Mouse (Mus musculus) large intestine, adult 2 months (tissue): ENCODE data around the gene F5. TPM values are rescaled to one million over a fixed set of nuclear protein-coding genes. Genes with fewer than 3 reads are reported as not detected.

Experiments used
- DNase-seq: peaks from one replicate; pipeline ENCODE4 v3.0.0-alpha.2; 2012; ENCODE audit warnings: low read depth, low spot score
- WGBS: fragments of 180-500 bp; shearing (Covaris S2); methylation state at CpG from one replicate; pipeline ENCODE4 v1.1.7; 2018; 5-methylcytosine and 5-hydroxymethylcytosine counted together
- polyA plus RNA-seq: library from polyadenylated mRNA; depleted of rRNA; stranded (reverse); fragments of >200 nt; gene quantifications from 2 replicates; pipeline ENCODE4 v1.2.3, GENCODE M21; 2012; rRNA removed

Gene F5
- 0.06 and 0.25 TPM in 2 replicates for polyA plus RNA-seq

DNA sequence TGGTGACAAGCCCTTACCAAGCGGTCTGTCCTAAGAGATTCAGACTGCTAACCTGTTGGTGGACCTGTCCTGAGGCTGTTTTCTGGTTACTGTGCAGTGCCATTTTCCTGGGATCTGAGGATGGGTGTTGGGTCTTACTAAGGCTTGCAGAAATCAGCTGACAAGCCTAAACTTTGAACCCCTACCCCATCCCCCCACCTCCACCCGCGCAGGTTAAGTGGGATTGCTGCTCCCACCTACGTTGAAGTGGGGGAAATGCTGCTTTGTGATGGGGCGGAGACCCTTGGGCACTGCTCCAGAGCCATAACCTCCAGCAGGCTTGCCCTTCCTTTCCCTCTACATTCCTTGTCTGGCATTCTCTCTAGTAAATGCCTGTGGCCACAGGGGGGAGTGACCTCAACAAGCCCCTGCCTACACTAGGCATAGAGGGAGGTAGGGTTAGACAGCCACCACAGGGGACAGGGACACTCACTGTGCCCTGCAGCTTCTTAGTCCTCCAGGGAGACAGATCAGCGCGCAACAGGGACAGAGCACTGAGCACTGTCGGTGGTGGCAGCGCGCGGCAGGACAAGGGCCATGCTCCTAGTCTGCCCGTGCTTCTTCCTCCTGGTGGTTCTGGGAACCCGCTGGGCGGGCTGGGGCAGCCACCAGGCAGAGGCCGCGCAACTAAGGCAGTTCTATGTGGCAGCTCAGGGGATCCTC, at the start of gene F5:
Gene F5 (plus strand): TSS at position 452 of the 702 bp plus-strand sequence.
- DNase-seq, result no peak

DNA sequence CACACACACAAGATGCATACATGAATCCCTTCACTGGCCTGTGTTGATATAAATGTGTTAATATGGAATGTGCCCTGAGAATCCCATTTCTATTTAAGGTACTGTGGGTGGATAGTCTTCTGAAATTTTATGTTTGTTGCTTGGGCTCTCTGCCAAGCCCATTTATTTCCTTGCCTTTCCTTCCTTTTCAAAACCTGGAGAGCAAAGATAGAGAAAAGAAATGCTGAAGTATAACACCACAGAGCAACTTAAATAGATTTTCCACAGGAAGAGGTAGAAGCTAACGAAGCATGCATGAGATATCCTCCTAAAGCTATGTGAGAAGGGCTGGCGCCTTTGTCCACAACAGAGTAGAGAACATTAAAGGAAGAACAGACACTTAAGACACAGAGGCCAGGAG, 41.9 kb upstream of the F5 start:
- DNase-seq, result no peak
- WGBS, result 55% methylated on average over 2 of the region's 2 CpGs

More for the DNA sequence above, at the start of gene F5:
- WGBS, result 22% methylated on average over 16 of the region's 16 CpGs

DNA sequence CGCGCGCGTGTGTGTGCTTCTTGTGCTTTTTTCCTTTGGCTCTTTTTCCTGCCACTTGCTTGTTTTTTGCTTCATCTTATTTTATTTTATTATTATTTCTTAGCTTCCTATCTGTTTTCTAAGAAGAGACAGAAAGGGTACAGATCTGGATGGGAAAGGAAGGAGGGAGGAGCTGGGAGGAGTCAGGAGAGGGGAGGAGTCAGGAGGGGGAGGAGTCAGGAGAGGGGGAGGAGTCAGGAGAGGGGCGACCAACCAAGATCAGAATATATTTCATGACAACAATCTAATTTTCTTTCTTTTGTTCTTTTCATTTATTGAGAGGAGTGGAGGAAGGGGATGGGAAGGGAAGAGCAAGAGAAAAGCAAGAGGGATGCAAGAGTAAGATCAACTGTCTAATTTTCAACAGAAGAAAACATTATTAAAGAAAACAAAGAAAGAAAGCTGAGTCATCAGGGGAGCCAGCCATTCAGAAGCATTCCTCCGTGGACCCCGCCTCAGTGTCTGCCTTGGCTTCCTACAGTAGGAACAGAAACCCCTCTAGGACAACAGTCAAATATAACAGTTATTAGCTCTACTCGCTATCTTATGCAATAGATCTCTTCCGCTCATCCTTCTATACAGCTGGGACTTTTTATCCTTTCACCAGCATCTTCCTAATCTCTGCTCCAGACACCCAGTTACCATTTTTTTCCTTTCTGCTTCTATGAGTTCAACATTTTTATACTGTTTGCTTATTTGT, 40.9 kb upstream of the F5 start:
- whole genome bisulfite sequencing, result 95% methylated on average over 9 of the region's 9 CpGs
- DNase-seq, result no peak

DNA sequence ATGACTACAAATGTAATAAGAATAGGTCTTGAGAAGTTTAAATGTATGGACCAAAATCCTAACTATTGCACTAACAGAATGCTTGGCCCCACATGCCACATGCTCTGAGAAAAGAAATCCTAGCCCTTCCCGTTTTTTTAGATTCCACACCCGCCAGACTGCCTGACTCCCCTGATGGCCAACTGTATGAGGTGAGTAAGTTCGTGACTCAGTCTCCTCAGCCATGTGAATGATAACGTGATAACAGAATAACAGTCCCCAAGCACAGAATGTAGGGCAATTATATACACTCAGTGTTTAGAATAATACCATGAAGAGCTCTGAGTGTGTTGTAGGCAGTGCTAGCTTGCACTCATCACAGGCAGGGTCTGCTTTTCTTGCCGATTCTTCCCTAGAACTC, 37.4 kb upstream of the F5 start:
- WGBS, result 80% methylated on average over 5 of the region's 5 CpGs

DNA sequence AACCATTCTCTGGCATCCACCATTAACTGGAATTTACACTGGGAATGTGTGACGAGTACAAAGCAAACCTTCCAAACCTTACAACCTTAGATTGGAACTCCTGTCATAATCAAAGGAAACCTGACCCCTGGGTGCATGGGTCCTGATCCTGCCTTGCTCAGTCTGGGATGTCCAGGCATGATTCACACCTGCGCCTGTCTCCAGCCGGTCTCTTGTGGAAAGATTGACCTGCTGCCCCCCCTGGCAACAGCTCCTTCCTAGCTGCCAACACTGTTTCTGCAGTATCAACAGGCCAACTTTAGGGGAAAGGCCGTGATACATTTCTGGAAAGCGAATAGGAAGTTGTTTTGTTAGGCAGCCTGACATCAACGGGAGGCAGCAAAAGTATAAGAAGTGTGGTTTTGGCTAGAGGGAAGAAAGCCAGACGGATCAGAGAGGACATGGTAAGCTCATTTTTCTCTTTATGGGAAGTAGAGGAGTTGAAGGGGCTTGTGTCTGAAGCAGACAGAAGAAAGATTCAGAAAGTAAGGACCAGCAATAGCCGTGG, 36.6 kb upstream of the F5 start, which contains the start of gene Selp:
Gene Selp (plus strand): TSS at position 318 of the 547 bp plus-strand sequence.
- no peak for DNase-seq
- 69% methylated on average over 8 of the region's 8 CpGs for WGBS

More for the DNA sequence above, 37.4 kb upstream of the F5 start:
- no peak for DNase-seq

DNA sequence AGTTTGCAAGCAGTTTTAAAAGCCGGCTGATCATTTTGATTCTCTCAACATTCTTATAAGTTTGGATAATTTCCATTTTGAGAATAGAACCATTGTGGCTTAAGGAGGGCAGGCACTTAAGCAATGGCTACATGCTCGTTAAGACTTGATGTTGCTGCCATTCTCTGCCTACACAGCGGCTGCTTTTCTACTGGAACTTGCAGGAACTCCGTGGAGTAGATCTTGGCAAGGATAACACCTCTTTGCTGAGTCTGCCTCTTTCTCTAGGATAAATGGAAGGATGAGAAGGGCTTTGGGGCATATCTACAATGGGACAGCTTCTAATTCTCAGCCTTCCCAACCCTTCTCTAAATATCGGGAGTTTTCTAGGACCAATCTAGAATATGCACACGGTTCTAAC, 36.0 kb upstream of the F5 start:
- no peak for DNase-seq
- 80% methylated on average over 6 of the region's 6 CpGs for WGBS

DNA sequence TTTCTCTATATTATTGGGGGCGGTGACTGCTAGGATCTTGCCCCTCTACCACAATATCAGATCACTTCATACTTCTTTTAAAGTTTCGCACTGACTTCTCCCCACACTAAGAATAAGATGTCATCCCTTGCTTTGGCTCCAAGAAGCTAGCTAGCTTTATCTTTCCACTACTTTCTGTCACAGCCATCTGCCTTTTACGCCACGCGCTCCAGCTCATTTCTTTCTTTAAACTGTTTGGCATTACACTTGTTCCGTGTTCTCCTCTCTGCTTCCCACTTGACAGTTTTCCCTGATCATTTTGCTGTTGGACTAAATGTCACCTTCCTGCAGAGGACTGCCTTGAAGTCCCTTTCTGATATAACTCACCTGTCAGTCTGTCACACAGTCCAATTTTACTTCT, 33.8 kb upstream of the F5 start:
- DNase-seq, result no peak
- 78% methylated on average over 6 of the region's 6 CpGs for WGBS

DNA sequence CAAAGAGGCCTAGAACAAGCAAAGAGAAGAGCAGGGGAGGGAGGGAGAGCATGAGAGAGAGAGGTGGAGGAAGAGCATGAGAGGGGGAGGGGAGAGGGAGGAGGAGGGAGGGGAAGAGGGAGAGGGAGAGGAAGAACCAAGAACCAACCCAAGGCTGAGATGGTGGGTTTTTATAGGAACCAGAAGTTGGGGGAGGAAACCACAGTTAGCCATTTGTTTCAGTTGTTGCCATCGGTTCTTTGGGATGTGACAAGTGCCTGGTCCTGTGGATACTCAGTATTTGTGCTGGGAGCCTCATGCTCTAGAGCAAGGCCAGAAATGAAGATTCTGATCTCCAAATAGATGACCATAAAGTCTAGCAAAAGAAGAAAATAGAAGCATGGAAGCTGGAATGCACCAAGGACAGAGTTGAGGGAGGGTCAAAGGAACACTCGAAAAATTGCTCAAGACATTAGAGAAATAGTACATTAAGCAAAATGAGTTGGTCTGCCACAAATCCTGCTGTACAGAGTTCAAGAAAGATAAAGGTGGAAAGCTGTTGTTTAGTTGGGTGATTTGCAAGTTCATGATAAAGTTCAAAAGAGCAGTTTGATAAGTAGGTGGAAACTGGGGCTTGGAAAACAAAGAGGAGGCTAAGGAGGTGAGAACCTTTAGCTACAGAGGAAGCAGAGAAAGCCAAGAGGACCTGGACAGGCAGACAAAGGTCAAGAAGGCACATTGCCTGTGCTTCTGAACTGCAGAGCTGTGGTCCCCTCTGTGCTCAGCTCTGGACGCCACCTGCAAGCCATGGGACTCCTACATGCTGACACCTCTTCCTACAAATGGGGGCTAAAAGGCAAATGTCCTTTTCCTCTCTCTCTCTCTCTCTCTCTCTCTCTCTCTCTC, 31.5 kb upstream of the F5 start:
- WGBS, result 73% methylated on average over 3 of the region's 3 CpGs
- DNase-seq, result no peak

DNA sequence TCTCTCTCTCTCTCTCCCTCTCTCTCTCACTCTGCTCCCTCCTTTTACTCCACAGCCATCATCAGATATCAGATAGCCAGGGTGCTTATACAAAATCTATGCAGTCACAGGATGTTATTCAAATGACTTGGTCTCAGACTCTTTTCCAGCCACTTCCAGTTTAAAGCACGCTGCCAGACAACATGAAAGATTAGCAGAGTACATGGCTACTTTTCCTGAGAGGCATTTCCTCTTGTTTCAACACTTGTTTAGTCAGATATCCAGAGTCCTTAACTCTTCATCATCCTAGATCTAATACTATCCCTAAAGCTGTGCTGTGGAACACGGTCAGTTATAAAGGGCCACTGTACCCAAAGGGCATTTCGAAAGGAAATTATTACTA, 30.9 kb upstream of the F5 start:
- DNase-seq, result no peak
- WGBS, result 80% methylated on average over 3 of the region's 3 CpGs

DNA sequence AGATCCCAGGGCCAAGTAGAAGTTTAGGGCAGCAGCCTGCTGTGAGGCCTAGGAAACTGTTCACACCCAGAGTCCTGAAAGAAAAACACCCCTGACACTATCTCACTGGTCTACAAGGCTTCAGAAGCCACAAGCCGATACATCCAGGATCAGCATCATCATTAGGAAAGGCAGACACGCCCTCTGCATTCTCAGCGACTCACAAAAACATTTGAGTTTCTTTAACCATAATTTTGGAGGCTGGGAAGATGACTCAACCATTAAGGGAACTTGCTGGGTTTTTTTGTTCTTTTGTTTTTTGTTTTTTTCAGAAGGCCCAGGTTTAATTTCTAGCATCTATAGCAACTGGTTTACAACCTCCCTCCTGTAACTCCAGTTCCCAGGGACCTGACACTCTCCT, 27.8 kb upstream of the F5 start:
- no peak for DNase-seq
- 71% methylated on average over 3 of the region's 3 CpGs for WGBS

DNA sequence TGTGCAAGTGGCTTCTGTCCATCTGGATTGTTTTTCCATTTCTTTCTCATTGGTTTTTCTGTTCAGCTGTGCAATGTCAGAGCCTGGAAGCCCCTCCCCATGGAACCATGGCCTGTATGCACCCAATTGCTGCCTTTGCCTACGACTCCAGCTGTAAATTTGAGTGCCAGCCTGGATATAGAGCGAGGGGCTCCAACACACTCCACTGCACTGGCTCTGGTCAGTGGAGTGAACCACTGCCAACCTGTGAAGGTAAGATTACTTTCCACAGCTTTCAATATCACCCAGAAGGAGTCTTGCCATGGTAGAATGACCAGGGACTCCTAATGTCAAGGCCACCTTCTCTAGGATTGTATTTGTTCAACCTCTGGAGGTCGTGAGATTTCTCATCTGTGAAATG, 21.6 kb upstream of the F5 start:
- no peak for DNase-seq
- 61% methylated on average over 3 of the region's 3 CpGs for WGBS

DNA sequence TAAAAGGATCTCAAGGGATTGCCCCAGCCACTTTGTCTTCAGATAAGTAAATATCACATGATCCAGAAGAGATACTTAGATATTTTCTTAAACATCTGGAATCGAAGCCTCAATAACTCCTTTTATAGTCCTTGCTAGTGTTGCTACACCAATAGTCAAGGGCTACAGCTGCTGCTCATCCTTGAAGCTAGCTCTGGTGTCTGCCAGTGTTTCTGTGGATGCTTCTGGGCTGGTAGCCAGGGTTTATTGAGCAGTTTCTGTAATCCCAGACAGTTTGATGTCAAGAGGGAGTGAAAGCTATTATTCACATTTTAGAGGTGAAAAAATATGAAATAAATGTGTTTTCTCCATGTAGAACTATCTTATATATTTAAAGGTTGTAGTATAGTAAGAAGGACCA, 19.0 kb upstream of the F5 start:
- WGBS, result 47% methylated on average over 1 of the region's 1 CpGs

DNA sequence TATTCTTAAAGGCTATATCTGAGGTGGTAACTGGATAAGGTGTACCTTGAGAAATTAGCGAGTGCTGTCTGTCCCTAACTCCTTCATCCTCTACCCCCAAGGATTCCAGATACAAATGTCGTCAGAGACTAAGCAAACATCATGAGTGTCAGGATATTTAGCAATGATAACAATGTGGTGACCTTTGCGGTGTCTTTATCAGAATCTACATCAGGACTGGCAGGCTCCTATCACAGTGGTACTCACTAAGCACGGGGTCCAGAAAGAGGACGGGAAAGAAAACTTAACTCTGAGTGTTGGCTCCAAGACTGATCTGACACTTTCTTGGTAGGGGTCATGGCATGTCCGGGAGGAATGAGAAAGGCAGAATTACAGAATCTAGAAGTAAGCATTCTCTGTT, 17.5 kb upstream of the F5 start:
- DNase-seq, result no peak
- 66% methylated on average over 6 of the region's 6 CpGs for WGBS

More for the DNA sequence above, 19.0 kb upstream of the F5 start:
- no peak for DNase-seq

DNA sequence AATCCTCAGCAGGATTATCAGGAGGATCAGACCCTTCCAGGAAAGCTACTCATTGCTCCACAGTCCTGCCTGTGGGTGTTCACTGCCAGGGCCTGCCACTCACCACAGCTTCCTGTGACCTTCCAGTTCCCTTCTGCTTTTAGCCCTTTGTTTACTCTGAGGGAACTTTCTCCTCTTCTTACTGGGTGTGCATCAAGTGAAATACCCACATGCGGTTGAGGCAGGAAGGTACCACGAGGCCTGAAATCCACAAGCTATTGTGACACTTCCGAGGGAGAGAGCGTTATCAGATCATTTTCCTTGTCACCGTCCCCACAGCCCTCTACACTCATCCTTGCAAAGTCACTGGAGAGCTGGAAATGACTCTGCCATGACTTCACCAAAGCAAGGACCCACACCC, 16.3 kb upstream of the F5 start:
- 29% methylated on average over 5 of the region's 5 CpGs for WGBS
- no peak for DNase-seq

DNA sequence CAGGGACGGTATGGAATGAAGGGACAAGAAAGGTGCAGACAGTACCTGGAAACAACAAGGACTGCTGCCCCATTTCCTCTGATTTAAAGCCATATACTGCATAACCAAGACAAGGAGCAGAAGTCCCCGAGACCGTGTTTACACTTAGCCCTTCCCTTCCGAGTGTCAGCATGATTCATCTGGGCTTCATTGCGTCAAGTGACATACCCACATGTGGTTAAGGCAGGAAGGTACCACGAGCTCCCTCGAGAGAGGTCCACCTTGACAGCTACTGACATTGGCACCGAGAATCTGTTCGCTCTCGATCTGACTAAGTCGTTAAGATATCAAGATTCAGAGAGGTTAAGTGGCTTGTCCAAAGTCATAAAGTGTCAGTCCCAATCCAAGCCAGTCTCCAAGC, 15.7 kb upstream of the F5 start:
- WGBS, result 9% methylated on average over 11 of the region's 11 CpGs
- no peak for DNase-seq

DNA sequence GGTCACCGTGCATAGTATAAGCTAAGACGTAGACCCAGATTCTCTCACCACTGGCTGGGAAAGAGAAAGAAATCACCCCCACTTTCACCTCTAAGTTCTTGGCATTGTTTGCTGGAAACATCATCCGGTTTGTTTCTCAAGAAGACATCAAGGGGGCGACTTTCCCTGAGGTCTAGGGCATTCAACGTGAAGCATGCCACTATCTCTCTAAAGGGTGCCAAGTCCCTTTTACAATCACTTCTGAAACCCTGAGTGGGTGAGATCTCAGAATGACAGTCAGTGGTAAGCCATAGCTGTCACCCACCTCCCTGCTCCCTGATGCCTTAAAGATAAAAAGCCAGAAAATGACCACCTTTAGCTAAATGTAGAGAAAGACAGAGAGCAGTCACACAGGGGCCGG, 15.0 kb upstream of the F5 start:
- 76% methylated on average over 6 of the region's 6 CpGs for WGBS
- no peak for DNase-seq

DNA sequence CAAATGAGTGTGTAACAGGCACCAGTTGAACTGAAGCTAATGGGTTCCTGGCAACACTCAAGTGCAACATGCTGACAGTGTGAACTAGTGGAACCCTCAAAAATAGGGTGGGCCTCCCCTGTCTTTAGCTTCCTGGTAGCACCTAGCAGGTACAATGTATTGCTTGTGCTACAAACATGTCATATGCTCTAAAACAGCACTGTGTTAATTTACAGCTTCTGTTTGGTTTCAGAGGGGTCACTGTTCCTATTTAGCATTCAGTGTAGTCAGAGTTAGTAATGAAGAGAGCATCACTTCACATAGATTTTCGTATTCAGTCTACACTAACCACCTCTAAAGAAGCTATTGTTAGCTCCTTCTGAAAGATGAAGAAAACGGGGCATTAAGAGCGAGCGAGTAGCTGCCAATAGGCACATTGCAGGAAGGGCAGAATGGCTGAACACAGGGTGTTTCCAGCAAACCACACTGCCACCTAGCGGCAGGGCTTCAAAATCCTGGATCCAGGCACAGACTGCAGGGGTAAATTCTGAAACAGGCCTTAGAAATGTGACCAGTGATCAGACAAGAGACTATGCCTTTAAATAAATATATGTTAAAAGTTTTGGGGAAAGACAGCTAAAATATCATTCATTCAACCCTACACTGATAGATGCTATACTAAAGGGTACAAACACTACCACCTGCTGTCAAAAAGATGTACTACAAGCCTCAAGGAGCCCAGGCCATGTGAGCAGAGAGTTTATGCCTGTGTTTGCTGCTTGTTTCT, 13.1 kb upstream of the F5 start:
- peak; percentile 53 for DNase-seq
- WGBS, result 3% methylated on average over 5 of the region's 5 CpGs

DNA sequence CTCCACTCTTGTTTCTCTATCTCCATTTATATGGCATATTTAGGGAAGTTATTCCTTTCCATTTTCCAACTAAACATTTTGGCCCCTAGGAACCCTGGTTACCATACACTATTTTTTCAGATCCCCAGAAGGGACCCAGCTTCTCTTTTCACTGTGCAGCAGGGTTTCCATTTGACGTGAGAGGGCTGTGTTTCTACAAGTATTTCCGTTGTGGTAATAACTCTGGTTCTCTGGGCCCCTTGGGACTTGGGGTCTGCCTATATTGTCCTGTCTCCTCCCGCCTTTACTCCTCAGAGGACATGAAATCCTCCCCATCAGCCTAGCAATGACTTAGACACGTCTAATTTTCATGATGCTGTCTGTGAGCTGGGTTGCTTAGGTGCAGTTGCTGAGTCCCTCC, 12.2 kb upstream of the F5 start:
- no peak for DNase-seq
- 61% methylated on average over 4 of the region's 4 CpGs for WGBS

DNA sequence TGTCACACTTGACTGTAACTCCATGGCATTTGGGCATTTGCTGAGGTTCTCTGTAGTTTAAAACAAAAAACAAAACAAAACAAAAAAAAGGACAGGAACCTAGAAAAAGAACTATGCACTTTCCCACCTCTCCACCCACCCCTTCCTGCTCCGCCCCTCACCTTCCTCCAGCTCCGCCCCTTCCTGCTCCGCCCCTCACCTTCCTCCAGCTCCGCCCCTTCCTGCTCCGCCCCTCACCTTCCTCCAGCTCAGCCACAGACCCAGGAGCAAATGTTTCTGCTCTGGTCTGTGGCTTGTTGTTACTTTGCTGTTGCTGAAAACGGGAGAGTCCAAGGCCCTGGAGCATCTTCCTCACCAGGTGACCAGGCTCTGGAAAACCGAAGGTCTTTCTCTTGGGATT, 2.6 kb upstream of the F5 start:
- 97% methylated on average over 7 of the region's 7 CpGs for WGBS
- no peak for DNase-seq
